Mouse (Mus musculus) gastrocnemius, postnatal 25 days (tissue): ENCODE results near the gene Ddx28. TPM values are rescaled to one million over a fixed set of nuclear protein-coding genes. Genes with fewer than 3 reads are reported as not detected.

Experiments used
- DNase-seq: peaks from one replicate; pipeline ENCODE4 v3.0.0; 2022
- total RNA-seq, 2 experiments: library from RNA; stranded (reverse); gene quantifications; 1 replicate in 1 of 2; 2 replicates in 1 of 2; pipeline ENCODE4 v1.2.3; 2021

Ddx28 gene
- total RNA-seq, 2 experiments from 2014 or later = 8.3 to 9.0 TPM

- peak; percentile 35 for DNase-seq
These were observed 44.9 kb downstream of the Ddx28 start for GRCm38 (mm10) chr8:105966692-105967311.

- DNase-seq = peak; percentile 90
These were observed 45.8 kb downstream of the Ddx28 start, which contains the start of gene Slc12a4 for GRCm38 (mm10) chr8:105965905-105966341. Slc12a4 (minus strand) TSS chr8:105966097.

GRCm38 (mm10) chr8:105965266-105965904, 46.3 kb downstream of the Ddx28 start:
- DNase-seq = peak; percentile 69

GRCm38 (mm10) chr8:105964506-105965265, 47.0 kb downstream of the Ddx28 start:
- no peak for DNase-seq

- no peak for DNase-seq
These were observed 50.1 kb downstream of the Ddx28 start for GRCm38 (mm10) chr8:105961536-105961935.

GRCm38 (mm10) chr8:105961101-105961500, 50.6 kb downstream of the Ddx28 start:
- no peak for DNase-seq

Other genes starting within 250 kb of the Ddx28 start
- gene Ranbp10, start 184.5 kb downstream of the Ddx28 start, total RNA-seq = 10 to 100 TPM; 14.6 to 20.5 TPM
- gene Tsnaxip1, start 184.2 kb downstream of the Ddx28 start, total RNA-seq = not detected
- gene Cenpt, start 158.6 kb downstream of the Ddx28 start, total RNA-seq = 1 to 10 TPM; 1.2 to 1.7 TPM
- gene Thap11, start 156.8 kb downstream of the Ddx28 start, total RNA-seq = 10 to 100 TPM; 19.3 to 19.5 TPM
- gene Nutf2, start 151.3 kb downstream of the Ddx28 start, total RNA-seq = 10 to 100 TPM; 47.7 to 79.5 TPM
- gene Edc4, start 131.0 kb downstream of the Ddx28 start, total RNA-seq = 10 to 100 TPM; 17.5 to 18.4 TPM
- gene Nrn1l, start 118.3 kb downstream of the Ddx28 start, total RNA-seq = not detected
- gene Pskh1, start 111.4 kb downstream of the Ddx28 start, total RNA-seq = 10 to 100 TPM in 1 of 2 experiments, 1 to 10 TPM in 1; 10.0 to 10.7 TPM
- gene Ctrl, start 78.0 kb downstream of the Ddx28 start, total RNA-seq = not detected
- gene Psmb10, start 73.4 kb downstream of the Ddx28 start, total RNA-seq = 10 to 100 TPM; 19.1 to 22.1 TPM
- under 1 TPM; 0.46 to 0.80 TPM for gene Lcat, start 68.5 kb downstream of the Ddx28 start, total RNA-seq
- gene Slc12a4, start 45.8 kb downstream of the Ddx28 start, total RNA-seq = 10 to 100 TPM; 11.5 to 14.4 TPM
- not detected for gene Dpep3, start 32.5 kb downstream of the Ddx28 start, total RNA-seq
- gene Dus2, start 20.5 kb downstream of the Ddx28 start, total RNA-seq = 10 to 100 TPM in 1 of 2 experiments, 1 to 10 TPM in 1; 8.7 to 10.6 TPM
- not detected for gene Dpep2nb, start 5.9 kb downstream of the Ddx28 start, total RNA-seq
- 10 to 100 TPM; 20.1 to 22.4 TPM for gene Nfatc3, start 47.0 kb upstream of the Ddx28 start, total RNA-seq
- gene Esrp2, start 125.1 kb upstream of the Ddx28 start, total RNA-seq = under 1 TPM in 1 of 2 experiments, not detected in 1; 0.46 TPM
- gene Pla2g15, start 138.5 kb upstream of the Ddx28 start, total RNA-seq = 1 to 10 TPM; 2.9 to 3.8 TPM
- gene Slc7a6, start 157.0 kb upstream of the Ddx28 start, total RNA-seq = 1 to 10 TPM; 7.9 to 8.6 TPM
- 1 to 10 TPM; 8.6 to 9.3 TPM for gene Slc7a6os, start 199.1 kb upstream of the Ddx28 start, total RNA-seq
- gene Prmt7, start 199.1 kb upstream of the Ddx28 start, total RNA-seq = 10 to 100 TPM; 22.9 to 23.3 TPM